Mouse (Mus musculus): ENCODE data around the gene Hmgb1.

DNA sequence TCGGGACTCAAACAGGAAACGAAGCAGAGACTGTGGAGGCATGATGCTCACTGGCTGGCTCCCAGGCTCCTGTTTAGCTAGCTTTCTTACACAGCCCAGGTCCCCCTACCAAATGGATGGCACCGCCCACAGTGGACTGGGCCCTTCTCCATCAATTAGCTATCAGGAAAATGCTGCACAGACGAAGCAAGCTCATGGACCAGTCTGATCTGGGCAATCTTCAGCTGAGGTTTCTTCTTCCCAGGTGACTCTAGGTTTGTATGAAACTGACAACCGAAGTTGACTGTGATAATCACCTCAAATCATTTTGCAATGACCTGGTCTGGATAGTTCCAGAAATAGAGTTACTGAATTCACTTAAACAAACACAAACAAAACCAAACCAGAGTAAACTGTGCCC lies 94.8 kb downstream of the Hmgb1 start:
- TF ChIP-seq CTCF (IDR thresholded peaks at IDR 0.05; ENCODE audit: low read depth) (no peak), EP300 (IDR thresholded peaks at IDR 0.05; ENCODE audit: low read depth) (no peak)

Data from liver, postnatal 0 days (tissue).